Mouse (Mus musculus): ENCODE measurements around the gene Zyg11a.

GRCm38 (mm10) chr4:108219019-108219418 lies 1.2 kb upstream of the Zyg11a start:
- TF ChIP-seq POLR2A (IDR thresholded peaks at IDR 0.05; ENCODE audit: insufficient read depth, low read length) = no peak
- no peak for TF ChIP-seq CTCF (IDR thresholded peaks at IDR 0.05; ENCODE audit: low read depth, low read length)

All from ES-Bruce4 (cell line).